Mouse (Mus musculus) testis, adult 2 months (tissue): Measurements from ENCODE around the gene Sec1. TPM values are rescaled to one million over a fixed set of nuclear protein-coding genes. Genes with fewer than 3 reads are reported as not detected.

ENCODE experiments used
- H3K27ac ChIP-seq: fragments of 200-500 bp; 2 replicates; pipeline ENCODE4 v1.5.1; 2012; ENCODE audit warnings: low read depth, low read length; ENCODE audit not compliant: control insufficient read depth, insufficient read depth
- H3K27me3 ChIP-seq: fragments of 200-500 bp; 2 replicates; pipeline ENCODE4 v1.6.1; 2012; ENCODE audit warnings: mild to moderate bottlenecking, low read length, moderate library complexity; ENCODE audit not compliant: control insufficient read depth, insufficient read depth
- H3K36me3 ChIP-seq: fragments of 200-500 bp; 2 replicates; pipeline ENCODE4 v1.6.1; 2012; ENCODE audit warnings: mild to moderate bottlenecking, low read length; ENCODE audit not compliant: control insufficient read depth, insufficient read depth
- H3K4me1 ChIP-seq: fragments of 200-500 bp; 2 replicates; pipeline ENCODE4 v1.6.1; 2012; ENCODE audit warnings: low read length; ENCODE audit not compliant: control insufficient read depth, insufficient read depth
- H3K4me3 ChIP-seq: fragments of 200-500 bp; 2 replicates; pipeline ENCODE4 v1.5.1; 2012; ENCODE audit warnings: low read depth, mild to moderate bottlenecking, low read length, moderate library complexity, mixed read lengths; ENCODE audit not compliant: control insufficient read depth
- CTCF ChIP-seq: fragments of 200-500 bp; IDR thresholded peaks from 2 replicates; pipeline ENCODE4 v1.5.1; 2012; ENCODE audit warnings: low read depth, mild to moderate bottlenecking, inconsistent platforms, low read length, moderate library complexity; ENCODE audit not compliant: control insufficient read depth, insufficient read depth, insufficient replicate concordance
- POLR2A ChIP-seq: fragments of 200-500 bp; IDR thresholded peaks from 2 replicates; pipeline ENCODE4 v1.6.1; 2012; ENCODE audit warnings: low read depth, mild to moderate bottlenecking, inconsistent platforms, low read length, moderate library complexity; ENCODE audit not compliant: control insufficient read depth
- polyA plus RNA-seq: library from polyadenylated mRNA; depleted of rRNA; stranded (reverse); fragments of >200 nt; gene quantifications from 2 replicates; pipeline ENCODE4 v1.2.3, GENCODE M21; 2012

Gene Sec1
- polyA plus RNA-seq, 1 experiment, result 61.0 TPM

GRCm38 (mm10) chr7:45722348-45722713, 28.1 kb upstream of the Sec1 start:
- peak overlapping the region; percentile 80 for H3K4me3 ChIP-seq
- H3K36me3 ChIP-seq, result no peaks in the 10 kb centered on the region
- no peaks in the 10 kb centered on the region for H3K27me3 ChIP-seq
- peaks cover 6% of the 10 kb centered on the region for H3K4me1 ChIP-seq
- no peak overlapping the region for H3K27ac ChIP-seq
- TF ChIP-seq POLR2A (no peak; the same call in 1 of the 2 replicates), CTCF (no peak)

- H3K36me3 ChIP-seq, result no peaks in the 10 kb centered on the region
- no peaks in the 10 kb centered on the region for H3K27me3 ChIP-seq
- H3K27ac ChIP-seq, result no peak overlapping the region
- H3K4me1 ChIP-seq, result peaks cover 8% of the 10 kb centered on the region
- TF ChIP-seq POLR2A, result no peak
- peak overlapping the region; percentile 80 for H3K4me3 ChIP-seq
Observed at GRCm38 (mm10) chr7:45721642-45722347, 27.6 kb upstream of the Sec1 start.

- peaks cover 8% of the 10 kb centered on the region for H3K4me1 ChIP-seq
- H3K4me3 ChIP-seq, result no peak overlapping the region
- TF ChIP-seq POLR2A (no peak), CTCF (no peak)
- H3K36me3 ChIP-seq, result no peaks in the 10 kb centered on the region
- H3K27me3 ChIP-seq, result no peaks in the 10 kb centered on the region
- H3K27ac ChIP-seq, result no peak overlapping the region
Observed at GRCm38 (mm10) chr7:45721234-45721571, 27.0 kb upstream of the Sec1 start.

GRCm38 (mm10) chr7:45720413-45721233, 26.4 kb upstream of the Sec1 start, which contains the start of gene Fam83e:
TSS of gene Fam83e (plus strand) at chr7:45721212.
- Histone ChIP-seq H3K36me3 (no peaks in the 10 kb centered on the region), H3K27me3 (no peaks in the 10 kb centered on the region), H3K4me1 (peaks cover 7% of the 10 kb centered on the region), H3K4me3 (peak within 1 kb of the TSS; percentile 29; the same call in 1 of the 2 replicates), H3K27ac (no peak within 1 kb of the TSS)
- TF ChIP-seq POLR2A, result no peak
- TF ChIP-seq CTCF, result no peak

- no peak overlapping the region for H3K4me3 ChIP-seq
- H3K4me1 ChIP-seq, result peaks cover 9% of the 10 kb centered on the region
- no peak overlapping the region for H3K27ac ChIP-seq
- H3K36me3 ChIP-seq, result no peaks in the 10 kb centered on the region
- TF ChIP-seq CTCF (no peak), POLR2A (no peak)
- H3K27me3 ChIP-seq, result no peaks in the 10 kb centered on the region
Observed at GRCm38 (mm10) chr7:45719738-45720412, 25.7 kb upstream of the Sec1 start.

GRCm38 (mm10) chr7:45719180-45719579, 25.0 kb upstream of the Sec1 start:
- peaks cover 15% of the 10 kb centered on the region for H3K4me1 ChIP-seq
- no peaks in the 10 kb centered on the region for H3K27me3 ChIP-seq
- no peak overlapping the region for H3K27ac ChIP-seq
- H3K36me3 ChIP-seq, result no peaks in the 10 kb centered on the region
- TF ChIP-seq POLR2A (no peak), CTCF (no peak)
- H3K4me3 ChIP-seq, result no peak overlapping the region

- no peak for TF ChIP-seq CTCF
- TF ChIP-seq POLR2A, result no peak
- H3K4me1 ChIP-seq, result peaks cover 16% of the 10 kb centered on the region
- peak overlapping the region; percentile 94 for H3K4me3 ChIP-seq
- peak overlapping the region; percentile 36 for H3K27ac ChIP-seq
- no peaks in the 10 kb centered on the region for H3K27me3 ChIP-seq
- peaks cover 2% of the 10 kb centered on the region for H3K36me3 ChIP-seq
Observed at GRCm38 (mm10) chr7:45718331-45718730, 24.1 kb upstream of the Sec1 start.
